Mouse (Mus musculus) cerebellum, adult 18-20 months (tissue): ENCODE results near the gene Ackr4.

Source experiments
- DNase-seq, 2 experiments: peaks; one replicate each; pipeline ENCODE4 v3.0.0; 2021

The Ackr4 gene

GRCm38 (mm10) chr9:104126833-104127232 lies at the start of gene Ackr4:
Ackr4 (minus strand) TSS chr9:104126933.
- DNase-seq = no peak

GRCm38 (mm10) chr9:104172342-104172741 lies 45.6 kb upstream of the Ackr4 start:
- DNase-seq = no peak

GRCm38 (mm10) chr9:104171651-104172050 lies 44.9 kb upstream of the Ackr4 start:
- DNase-seq = no peak

GRCm38 (mm10) chr9:104169986-104170385 lies 43.3 kb upstream of the Ackr4 start:
- DNase-seq = no peak

- DNase-seq = no peak
Observed at GRCm38 (mm10) chr9:104165926-104166325, 39.2 kb upstream of the Ackr4 start.

- no peak for DNase-seq
Observed at GRCm38 (mm10) chr9:104164194-104164593, 37.5 kb upstream of the Ackr4 start.

GRCm38 (mm10) chr9:104161117-104161516 lies 34.4 kb upstream of the Ackr4 start:
- no peak for DNase-seq

GRCm38 (mm10) chr9:104157291-104157690 lies 30.6 kb upstream of the Ackr4 start:
- no peak for DNase-seq

- DNase-seq = no peak
Observed at GRCm38 (mm10) chr9:104156506-104156905, 29.8 kb upstream of the Ackr4 start.

- DNase-seq = no peak
Observed at GRCm38 (mm10) chr9:104155100-104155715, 28.5 kb upstream of the Ackr4 start.

- DNase-seq = no peak
Observed at GRCm38 (mm10) chr9:104152121-104152520, 25.4 kb upstream of the Ackr4 start.

- DNase-seq = no peak
Observed at GRCm38 (mm10) chr9:104148969-104149368, 22.2 kb upstream of the Ackr4 start.

GRCm38 (mm10) chr9:104146683-104147082 lies 19.9 kb upstream of the Ackr4 start:
- DNase-seq = no peak

GRCm38 (mm10) chr9:104144314-104144996 lies 17.7 kb upstream of the Ackr4 start:
- DNase-seq = no peak

- no peak for DNase-seq
Observed at GRCm38 (mm10) chr9:104142805-104143204, 16.1 kb upstream of the Ackr4 start.

- DNase-seq = no peak
Observed at GRCm38 (mm10) chr9:104140351-104140750, 13.6 kb upstream of the Ackr4 start.

GRCm38 (mm10) chr9:104130141-104130755 lies 3.5 kb upstream of the Ackr4 start:
- no peak for DNase-seq

- DNase-seq = no peak
Observed at GRCm38 (mm10) chr9:104128110-104128509, 1.4 kb upstream of the Ackr4 start.

- DNase-seq = no peak
Observed at GRCm38 (mm10) chr9:104123622-104124021, 3.1 kb downstream of the Ackr4 start.

GRCm38 (mm10) chr9:104123101-104123500 lies 3.6 kb downstream of the Ackr4 start:
- DNase-seq = no peak

- no peak for DNase-seq
Observed at GRCm38 (mm10) chr9:104109151-104109550, 17.6 kb downstream of the Ackr4 start.

GRCm38 (mm10) chr9:104108571-104109143 lies 18.1 kb downstream of the Ackr4 start:
- DNase-seq = no peak

GRCm38 (mm10) chr9:104107482-104107881 lies 19.3 kb downstream of the Ackr4 start:
- no peak for DNase-seq

GRCm38 (mm10) chr9:104106930-104107329 lies 19.8 kb downstream of the Ackr4 start:
- DNase-seq = no peak
